Mouse (Mus musculus): Measurements from ENCODE around the gene Qrsl1.

GRCm38 (mm10) chr10:43939136-43939662, 37.7 kb upstream of the Qrsl1 start:
- TF ChIP-seq POLR2A (IDR thresholded peaks at IDR 0.05; ENCODE audit: borderline replicate concordance, insufficient read depth, low read length), result no peak
- TF ChIP-seq CTCF (IDR thresholded peaks at IDR 0.05; ENCODE audit: borderline replicate concordance, insufficient read depth, low read depth, low read length), result no peak
